Mouse (Mus musculus) kidney, postnatal 0 days (tissue): ENCODE results near the gene Rnf7. TPM values are rescaled to one million over a fixed set of nuclear protein-coding genes. Genes with fewer than 3 reads are reported as not detected.

ENCODE experiments used
- ATAC-seq: fragments of 200-750 bp; cut with Nextera tagmentation; replicated peaks from 2 replicates; pipeline ENCODE4 v1.8.0; 2017; ENCODE audit warnings: low read depth, moderate number of reproducible peaks, moderate TSS enrichment, moderate library complexity; ENCODE audit not compliant: low FRiP score
- DNase-seq: peaks from one replicate; pipeline ENCODE4 v3.0.0-alpha.2; 2016; ENCODE audit warnings: low spot score
- H3K27ac ChIP-seq: fragments of 300-500 bp; sonication (generic); 2 replicates; pipeline ENCODE4 v1.5.1; 2014; ENCODE audit warnings: mild to moderate bottlenecking
- H3K27me3 ChIP-seq: fragments of 300-500 bp; sonication (generic); 2 replicates; pipeline ENCODE4 v1.6.1; 2014; ENCODE audit warnings: low read length, mixed read lengths; ENCODE audit not compliant: insufficient read depth
- H3K36me3 ChIP-seq: fragments of 300-500 bp; sonication (generic); 2 replicates; pipeline ENCODE4 v1.6.1; 2014; ENCODE audit warnings: low read length, mixed read lengths; ENCODE audit not compliant: insufficient read depth
- H3K4me1 ChIP-seq: fragments of 300-500 bp; sonication (generic); replicated peaks from 2 replicates; pipeline ENCODE4 v1.6.1; 2014; ENCODE audit warnings: antibody characterized with exemption, low read length, mixed read lengths; ENCODE audit not compliant: insufficient read depth
- H3K4me2 ChIP-seq: fragments of 300-500 bp; sonication (generic); 2 replicates; pipeline ENCODE4 v1.6.1; 2014; ENCODE audit warnings: mild to moderate bottlenecking, low read length, moderate library complexity, mixed read lengths
- H3K4me3 ChIP-seq: fragments of 300-500 bp; sonication (generic); replicated peaks from 2 replicates; pipeline ENCODE4 v1.5.1; 2014; ENCODE audit warnings: low read depth, low read length
- H3K9ac ChIP-seq: fragments of 300-500 bp; sonication (generic); 2 replicates; pipeline ENCODE4 v1.6.1; 2014; ENCODE audit warnings: low read depth, low read length
- H3K9me3 ChIP-seq: fragments of 300-500 bp; sonication (generic); replicated peaks from 2 replicates; pipeline ENCODE4 v1.6.1; 2016; ENCODE audit warnings: low read length, inconsistent platforms, mixed read lengths
- CTCF ChIP-seq: IDR thresholded peaks from 2 replicates; pipeline ENCODE4 v1.5.1; 2016; ENCODE audit warnings: antibody characterized with exemption, low read depth, mild to moderate bottlenecking, moderate library complexity
- WGBS: fragments of 180-500 bp; shearing (Covaris S2); extraction: QIAGEN DNeasy Blood & Tissue Kit; methylation state at CpG from one replicate; pipeline ENCODE4 v1.1.7; 2014; 5-methylcytosine and 5-hydroxymethylcytosine counted together
- polyA plus RNA-seq: library from polyadenylated mRNA; unstranded; fragments of >200 nt; fragmentation: Nextera tagmentation; extraction: Ambion mirVana; gene quantifications from 2 replicates; pipeline ENCODE4 v1.2.1, GENCODE M21; 2015

Rnf7 gene
- polyA plus RNA-seq, 1 experiment from 2014 or later: 255 TPM

GRCm38 (mm10) chr9:96461607-96462006 is 16.9 kb downstream of the Rnf7 start:
- no peak overlapping the region for H3K9ac ChIP-seq
- peak; percentile 49; the same call in 1 of the 2 replicates for TF ChIP-seq CTCF
- no peaks in the 10 kb centered on the region for H3K27me3 ChIP-seq
- no peak overlapping the region for H3K27ac ChIP-seq
- no peaks in the 10 kb centered on the region for H3K9me3 ChIP-seq
- H3K4me3 ChIP-seq: no peak overlapping the region
- no peak for ATAC-seq
- H3K4me2 ChIP-seq: no peak overlapping the region
- no peak for DNase-seq
- 43% methylated on average over 1 of the region's 1 CpGs for WGBS
- no peaks in the 10 kb centered on the region for H3K4me1 ChIP-seq
- no peaks in the 10 kb centered on the region for H3K36me3 ChIP-seq

- Histone ChIP-seq H3K27ac (no peak overlapping the region), H3K36me3 (no peaks in the 10 kb centered on the region), H3K4me2 (no peak overlapping the region), H3K4me3 (no peak overlapping the region), H3K27me3 (no peaks in the 10 kb centered on the region), H3K9me3 (no peaks in the 10 kb centered on the region), H3K9ac (no peak overlapping the region), H3K4me1 (no peaks in the 10 kb centered on the region)
- ATAC-seq (no peak), DNase-seq (no peak)
- WGBS: 90% methylated on average over 10 of the region's 10 CpGs
- TF ChIP-seq CTCF: no peak
Measured at GRCm38 (mm10) chr9:96460117-96460865, 18.2 kb downstream of the Rnf7 start.

- H3K9me3 ChIP-seq: no peaks in the 10 kb centered on the region
- TF ChIP-seq CTCF: no peak
- no peak overlapping the region for H3K4me3 ChIP-seq
- H3K27ac ChIP-seq: no peak overlapping the region
- H3K4me1 ChIP-seq: no peaks in the 10 kb centered on the region
- ATAC-seq: no peak
- DNase-seq: no peak
- H3K36me3 ChIP-seq: no peaks in the 10 kb centered on the region
- no peak overlapping the region for H3K4me2 ChIP-seq
- no peaks in the 10 kb centered on the region for H3K27me3 ChIP-seq
- WGBS: 58% methylated on average over 8 of the region's 8 CpGs
- no peak overlapping the region for H3K9ac ChIP-seq
Measured at GRCm38 (mm10) chr9:96455618-96456017, 22.9 kb downstream of the Rnf7 start.

- WGBS: 65% methylated on average over 4 of the region's 4 CpGs
- no peaks in the 10 kb centered on the region for H3K36me3 ChIP-seq
- no peaks in the 10 kb centered on the region for H3K27me3 ChIP-seq
- no peak for TF ChIP-seq CTCF
- ATAC-seq (no peak), DNase-seq (no peak)
- no peak overlapping the region for H3K4me3 ChIP-seq
- H3K4me2 ChIP-seq: no peak overlapping the region
- H3K9me3 ChIP-seq: no peaks in the 10 kb centered on the region
- no peak overlapping the region for H3K9ac ChIP-seq
- H3K27ac ChIP-seq: no peak overlapping the region
- no peaks in the 10 kb centered on the region for H3K4me1 ChIP-seq
Measured at GRCm38 (mm10) chr9:96452956-96453355, 25.5 kb downstream of the Rnf7 start.

- WGBS: 51% methylated on average over 12 of the region's 12 CpGs
- DNase-seq (peak; percentile 46), ATAC-seq (0 out of 2 replicates have a peak, but pooled peaks have one; percentile 46)
- H3K27me3 ChIP-seq: no peaks in the 10 kb centered on the region
- H3K27ac ChIP-seq: 0 out of 2 replicates have a peak overlapping the region, but pooled peaks have one; percentile 6
- no peak for TF ChIP-seq CTCF
- H3K36me3 ChIP-seq: no peaks in the 10 kb centered on the region
- H3K4me3 ChIP-seq: no peak overlapping the region
- no peaks in the 10 kb centered on the region for H3K4me1 ChIP-seq
- H3K9me3 ChIP-seq: no peaks in the 10 kb centered on the region
- H3K9ac ChIP-seq: no peak overlapping the region
- no peak overlapping the region for H3K4me2 ChIP-seq
Measured at GRCm38 (mm10) chr9:96450900-96451720, 27.4 kb downstream of the Rnf7 start.

GRCm38 (mm10) chr9:96449514-96449913 is 29.0 kb downstream of the Rnf7 start:
- ATAC-seq (no peak), DNase-seq (no peak)
- Histone ChIP-seq H3K9me3 (no peaks in the 10 kb centered on the region), H3K27me3 (no peaks in the 10 kb centered on the region), H3K4me3 (no peak overlapping the region), H3K36me3 (no peaks in the 10 kb centered on the region), H3K4me2 (no peak overlapping the region), H3K4me1 (no peaks in the 10 kb centered on the region), H3K27ac (no peak overlapping the region), H3K9ac (no peak overlapping the region)
- TF ChIP-seq CTCF: no peak
- WGBS: 88% methylated on average over 9 of the region's 9 CpGs
